Mouse (Mus musculus) liver (tissue): ENCODE measurements at regions not wholly inside any gene's neighbourhood (a gene's known extent, or its start where the extent isn't known, plus 50 kb on each side); places are given as distances from the start of the nearest gene placed in this dataset.

ENCODE experiments used
- DNase-seq: peaks from one replicate; pipeline ENCODE4 v3.0.0-alpha.2; 2020; ENCODE audit warnings: mixed read lengths

DNA sequence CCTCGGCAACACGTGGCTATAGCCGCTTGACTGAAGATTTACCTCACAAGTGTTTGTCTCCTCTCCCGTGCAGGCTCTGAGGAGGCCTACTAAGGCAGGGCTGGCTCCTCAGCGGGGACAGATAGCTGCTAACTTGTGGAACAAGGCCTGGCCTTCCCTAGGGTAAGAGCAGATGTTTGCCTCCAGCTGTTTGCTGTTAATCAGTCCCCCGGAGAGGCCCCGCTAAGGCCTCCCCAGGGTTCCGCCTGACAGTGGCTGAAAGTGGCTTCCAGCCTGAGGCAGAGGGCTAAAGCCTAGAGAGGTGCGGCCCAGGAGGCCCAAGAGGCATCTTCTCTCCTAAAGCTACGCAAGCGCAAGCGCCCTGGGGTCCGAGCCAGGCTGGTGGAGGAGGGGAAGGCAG lies 52.1 kb upstream of the Dlx4 start:
- no peak for DNase-seq

GRCm38 (mm10) chr11:95200971-95201370 lies 54.9 kb upstream of the Dlx4 start:
- no peak for DNase-seq

- peak; percentile 56 for DNase-seq
Observed at GRCm38 (mm10) chr11:95210185-95211030, 50.9 kb upstream of the Tac4 start.

DNA sequence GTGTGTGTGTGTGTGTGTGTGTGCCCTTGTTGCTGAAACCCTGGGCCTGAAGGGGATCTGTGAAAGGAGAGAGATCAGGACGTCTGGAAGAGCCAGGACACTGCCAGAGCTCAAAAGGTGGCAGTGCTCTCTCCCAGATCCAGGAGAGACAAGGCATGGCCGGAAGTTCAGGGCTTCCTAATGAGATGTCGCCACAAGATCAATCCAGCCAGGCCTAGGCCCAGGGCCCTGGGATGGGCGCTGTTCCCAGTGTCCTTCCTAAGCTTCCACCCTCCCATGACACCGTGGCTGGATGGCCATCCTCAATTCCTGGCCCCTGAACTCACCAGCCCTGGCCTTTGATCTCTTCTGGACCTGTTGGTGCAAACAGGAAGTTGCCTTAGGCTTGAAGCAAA lies 50.3 kb upstream of the Tac4 start:
- DNase-seq, result no peak
